Mouse (Mus musculus) ovary, adult 18-20 months (tissue): ENCODE data around the gene Ddhd1.
A peak's percentile ranks its signal among the peaks of the same experiment; 100 is the strongest.
"Not testable (repeated sequence)": the region's sequence is repeated elsewhere in the genome, so short reads cannot be mapped to it uniquely, and the experiment has no call there.

Source experiments
- DNase-seq: peaks from one replicate; pipeline ENCODE4 v3.0.0; 2022; ENCODE audit warnings: low spot score, mixed read lengths

Ddhd1 gene

DNA sequence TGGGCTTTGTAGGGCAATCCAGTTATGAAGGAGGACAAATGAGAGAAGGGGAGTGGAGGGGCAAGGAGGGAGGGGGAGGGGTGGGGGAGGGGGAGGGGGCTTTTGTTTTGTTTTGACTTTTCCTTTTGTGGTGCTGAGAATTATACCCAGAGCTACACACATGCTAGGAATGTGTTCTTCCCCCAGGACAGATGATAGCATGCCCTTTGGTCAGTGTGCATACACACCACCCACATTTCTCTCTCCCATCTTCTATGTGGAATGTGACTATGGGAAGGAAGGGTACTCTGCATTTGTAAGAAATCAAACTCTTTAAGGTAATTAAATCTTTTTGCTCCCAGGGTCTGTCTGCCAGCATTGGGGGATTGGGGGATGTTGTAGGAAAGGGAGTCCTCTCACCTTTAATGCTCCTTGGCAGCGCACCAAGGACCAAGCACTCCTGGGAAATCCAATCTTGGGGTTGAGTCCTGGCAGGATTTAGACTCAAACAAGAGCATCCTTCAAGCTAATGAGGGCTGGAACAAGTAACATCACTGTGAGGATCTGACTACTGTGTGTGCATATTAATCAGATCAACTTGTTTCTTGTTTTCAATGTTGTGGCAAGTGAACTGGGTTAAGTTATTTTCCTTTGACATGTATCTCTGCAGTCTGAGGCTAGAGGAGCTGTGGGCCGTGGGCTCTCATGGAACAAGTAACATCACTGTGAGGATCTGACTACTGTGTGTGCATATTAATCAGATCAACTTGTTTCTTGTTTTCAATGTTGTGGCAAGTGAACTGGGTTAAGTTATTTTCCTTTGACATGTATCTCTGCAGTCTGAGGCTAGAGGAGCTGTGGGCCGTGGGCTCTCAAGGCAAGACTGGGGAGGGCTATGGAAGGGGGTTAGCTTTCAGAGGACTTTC, 76.8 kb downstream of the Ddhd1 start:
- not testable (repeated sequence) for DNase-seq

GRCm38 (mm10) chr14:45566066-45566937, 91.6 kb downstream of the Ddhd1 start:
- no peak for DNase-seq

DNA sequence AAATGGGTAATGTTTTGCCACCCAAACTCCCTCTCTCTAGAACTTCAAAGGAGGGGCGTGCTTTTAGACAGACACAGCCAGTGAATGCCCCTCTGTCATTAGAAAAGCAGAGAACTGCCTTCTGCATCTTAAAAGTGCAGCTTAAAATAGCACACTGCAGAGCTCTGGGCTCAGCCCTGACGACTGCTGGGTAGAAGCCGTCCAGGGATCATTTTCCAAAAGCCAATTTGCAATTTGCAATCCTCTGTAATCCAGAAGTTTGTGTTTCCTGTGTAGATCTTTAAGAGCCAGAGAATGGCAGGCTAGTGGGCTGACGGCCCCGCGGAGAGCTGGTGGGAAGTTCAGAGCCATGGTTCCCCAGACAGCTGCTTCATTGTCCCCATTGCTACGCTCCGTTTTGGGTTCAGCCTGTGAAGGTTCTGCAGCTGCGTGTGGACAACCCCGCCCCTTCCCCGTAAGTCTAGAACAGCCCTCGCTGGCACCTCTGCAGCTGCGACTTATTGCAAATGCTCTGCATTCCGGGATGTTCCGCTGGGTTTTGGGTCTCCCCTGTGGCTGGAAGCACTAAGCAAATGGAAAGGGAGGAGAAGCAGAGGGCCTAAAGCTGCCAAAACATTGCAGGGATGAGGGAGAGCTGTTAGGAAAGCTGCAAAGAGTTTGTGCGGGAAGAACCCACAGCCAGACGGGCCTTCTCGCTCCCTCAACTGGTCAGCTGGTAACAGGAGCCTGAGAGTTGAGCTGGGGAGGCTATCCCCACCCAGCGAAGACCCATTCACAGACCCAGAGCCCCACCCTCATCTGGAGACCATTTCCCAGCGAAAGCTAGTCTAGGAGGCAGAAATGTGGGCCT, 92.5 kb downstream of the Ddhd1 start:
- peak; percentile 24 for DNase-seq

DNA sequence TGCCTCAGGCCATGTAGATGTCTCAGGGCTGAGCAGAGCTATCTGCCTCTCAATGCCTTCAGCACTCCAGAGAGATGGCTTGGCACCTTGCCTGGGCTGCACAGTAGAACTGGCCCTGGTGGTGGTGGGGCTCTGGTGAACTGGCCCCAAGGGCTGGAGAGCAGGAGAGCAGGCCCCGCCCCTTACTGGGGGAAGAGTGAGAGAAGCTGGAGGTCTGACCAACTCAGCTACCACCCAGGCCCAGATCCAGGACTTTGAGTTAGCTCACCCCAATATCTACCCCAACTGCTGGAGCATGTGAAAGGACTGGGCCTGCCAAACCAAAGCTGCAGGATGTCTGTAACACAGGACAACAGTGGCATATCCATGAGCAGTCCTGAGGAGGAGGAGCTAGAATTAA, 94.4 kb downstream of the Ddhd1 start:
- DNase-seq = no peak

- DNase-seq = peak; percentile 45
Observed at GRCm38 (mm10) chr14:45561681-45562080, 96.3 kb downstream of the Ddhd1 start.

GRCm38 (mm10) chr14:45559018-45559417, 98.9 kb downstream of the Ddhd1 start:
- DNase-seq = no peak

DNA sequence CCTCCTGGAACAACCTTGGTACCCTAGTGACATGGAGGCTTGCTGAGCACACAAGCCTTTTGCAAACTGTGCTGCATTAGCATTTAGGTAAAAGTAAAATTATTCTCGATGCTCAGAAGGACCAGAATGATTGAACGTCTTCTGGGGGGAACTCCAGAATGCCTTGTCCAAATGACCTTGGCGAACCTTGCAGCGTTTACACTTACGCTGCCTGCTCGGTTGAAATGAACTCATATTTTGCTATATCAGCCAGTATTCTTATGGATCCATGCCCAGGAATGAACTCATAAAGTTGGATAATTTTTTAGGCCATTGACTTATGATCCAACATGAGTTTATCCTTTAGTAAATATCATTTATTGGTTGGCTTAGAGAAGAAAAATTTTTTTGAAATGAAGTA, 103.6 kb downstream of the Ddhd1 start:
- DNase-seq = no peak

GRCm38 (mm10) chr14:45553854-45554253, 104.1 kb downstream of the Ddhd1 start:
- peak; percentile 66 for DNase-seq

- no peak for DNase-seq
Observed at GRCm38 (mm10) chr14:45552431-45552830, 105.5 kb downstream of the Ddhd1 start.

- DNase-seq = no peak
Observed at GRCm38 (mm10) chr14:45551121-45551768, 106.7 kb downstream of the Ddhd1 start.

- DNase-seq = no peak
Observed at GRCm38 (mm10) chr14:45550010-45550647, 107.8 kb downstream of the Ddhd1 start.

DNA sequence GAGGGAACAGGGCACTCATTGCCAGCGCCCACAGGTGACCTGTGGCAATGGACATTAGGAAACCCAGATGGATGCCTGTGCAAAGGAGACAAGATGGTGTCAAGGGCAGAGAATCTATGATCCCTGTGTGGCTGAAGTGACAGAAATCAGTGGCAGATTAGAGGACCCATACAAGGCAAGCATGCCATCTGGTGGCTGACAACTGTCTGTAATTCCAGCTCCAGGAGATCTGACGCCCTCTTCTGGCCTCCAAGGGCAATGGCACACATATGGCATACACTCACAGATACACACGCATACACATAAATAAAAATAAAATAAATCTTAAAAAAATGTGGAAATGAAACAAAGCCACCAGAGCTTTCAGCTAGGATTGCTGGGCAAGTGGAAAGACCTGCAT, 109.8 kb downstream of the Ddhd1 start:
- no peak for DNase-seq

DNA sequence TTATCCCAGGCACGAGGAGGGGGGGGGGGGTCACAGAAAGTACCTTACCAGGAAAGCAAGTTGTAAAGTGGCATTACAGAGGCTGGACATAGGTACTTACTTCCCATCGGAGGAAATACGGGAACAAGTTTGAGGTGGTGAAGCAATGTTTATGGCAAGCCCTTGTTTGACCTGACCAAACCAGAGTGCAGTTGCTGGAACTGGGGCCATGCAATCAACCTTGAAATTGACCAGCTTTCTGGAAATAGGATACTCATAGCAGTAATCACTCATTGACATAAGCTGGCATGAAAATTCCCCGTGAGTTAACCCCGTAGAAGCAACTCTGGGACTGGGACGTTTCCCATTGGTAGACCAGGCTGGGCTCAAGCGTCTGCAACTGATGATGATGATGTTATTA, 113.0 kb downstream of the Ddhd1 start:
- DNase-seq = no peak

DNA sequence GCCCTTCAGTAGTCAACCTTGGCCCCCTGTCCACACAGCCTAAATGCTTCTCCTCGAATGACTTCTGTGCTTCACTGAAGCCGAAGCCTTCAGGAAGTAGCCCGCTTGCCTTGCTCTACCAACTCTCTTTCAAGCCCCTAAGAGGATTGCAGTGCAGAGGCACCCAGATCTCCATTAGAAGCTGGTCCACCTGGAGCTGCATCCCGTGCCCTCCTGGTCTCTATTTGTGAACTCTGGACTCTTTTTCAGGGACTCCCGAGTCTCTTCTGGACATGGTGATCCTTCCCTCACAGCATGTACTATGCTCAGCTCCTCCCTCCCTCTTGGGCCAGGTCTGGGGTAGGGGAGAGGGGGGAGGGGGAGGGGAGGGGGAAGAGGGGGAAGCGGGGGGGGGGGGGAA, 113.9 kb downstream of the Ddhd1 start:
- no peak for DNase-seq

GRCm38 (mm10) chr14:45539659-45540468, 118.1 kb downstream of the Ddhd1 start:
- DNase-seq = peak; percentile 40
